Mouse (Mus musculus) T-cell, adult 2 months (primary cell): ENCODE measurements at regions not wholly inside any gene's neighbourhood (a gene's known extent, or its start where the extent isn't known, plus 50 kb on each side); places are given as distances from the start of the nearest gene placed in this dataset.

Experiments
- DNase-seq: peaks from one replicate; pipeline ENCODE4 v3.0.0; 2022; ENCODE audit warnings: low spot score

GRCm38 (mm10) chr3:115766153-115766552, 51.3 kb upstream of the S1pr1 start:
- no peak for DNase-seq

GRCm38 (mm10) chr3:115768290-115768689, 53.4 kb upstream of the S1pr1 start:
- DNase-seq, result no peak

- DNase-seq, result no peak
These were observed 54.1 kb upstream of the S1pr1 start for GRCm38 (mm10) chr3:115768761-115769530.

- DNase-seq, result no peak
These were observed 57.8 kb upstream of the S1pr1 start for GRCm38 (mm10) chr3:115772676-115773075.

GRCm38 (mm10) chr3:115774321-115774720, 59.4 kb upstream of the S1pr1 start:
- no peak for DNase-seq

- no peak for DNase-seq
These were observed 59.9 kb upstream of the S1pr1 start for GRCm38 (mm10) chr3:115774723-115775122.

GRCm38 (mm10) chr3:115779144-115779890, 64.4 kb upstream of the S1pr1 start:
- no peak for DNase-seq

- no peak for DNase-seq
These were observed 65.0 kb upstream of the S1pr1 start for GRCm38 (mm10) chr3:115779906-115780305.

- no peak for DNase-seq
These were observed 67.9 kb upstream of the S1pr1 start for GRCm38 (mm10) chr3:115782726-115783125.

- DNase-seq, result no peak
These were observed 72.5 kb upstream of the S1pr1 start for GRCm38 (mm10) chr3:115787360-115787759.

GRCm38 (mm10) chr3:115788525-115788924, 73.7 kb upstream of the S1pr1 start:
- no peak for DNase-seq

- no peak for DNase-seq
These were observed 74.2 kb upstream of the S1pr1 start for GRCm38 (mm10) chr3:115789063-115789462.

GRCm38 (mm10) chr3:115792606-115793005, 77.7 kb upstream of the S1pr1 start:
- no peak for DNase-seq

GRCm38 (mm10) chr3:115793344-115794059, 78.6 kb upstream of the S1pr1 start:
- DNase-seq, result peak; percentile 87

GRCm38 (mm10) chr3:115799326-115799725, 84.5 kb upstream of the S1pr1 start:
- DNase-seq, result peak; percentile 82

GRCm38 (mm10) chr3:115799981-115800380, 85.1 kb upstream of the S1pr1 start:
- DNase-seq, result no peak

GRCm38 (mm10) chr3:115800873-115801272, 86.0 kb upstream of the S1pr1 start:
- peak; percentile 78 for DNase-seq

GRCm38 (mm10) chr3:115801581-115802200, 85.9 kb upstream of the Dph5 start:
- peak; percentile 74 for DNase-seq

- DNase-seq, result peak; percentile 65
These were observed 83.0 kb upstream of the Dph5 start for GRCm38 (mm10) chr3:115804616-115805015.

GRCm38 (mm10) chr3:115807032-115807431, 80.6 kb upstream of the Dph5 start:
- DNase-seq, result no peak

- DNase-seq, result no peak
These were observed 72.5 kb upstream of the Dph5 start for GRCm38 (mm10) chr3:115815168-115815567.

GRCm38 (mm10) chr3:115815571-115816156, 72.0 kb upstream of the Dph5 start:
- peak; percentile 97 for DNase-seq
